ENCODE assay signal across 8 mouse cellular contexts in genomic region chr17:33757231-33757630, GRCm38 (mm10). TPM values are rescaled to one million over a fixed set of nuclear protein-coding genes. Genes with fewer than 3 reads are reported as not detected.
DNase-seq lines count a peak whose midpoint lies in the region; ATAC-seq and TF ChIP-seq lines count a peak whose summit lies in the region.

No protein-coding gene starts in this region.

- no peak for DNase-seq in forebrain, embryonic 14.5 days (ENCODE audit: low spot score)
- no peak for DNase-seq in forebrain, embryonic 11.5 days (ENCODE audit: low spot score)
- DNase-seq in ES-E14 (ENCODE audit: low read depth, low spot score) = no peak
- peak; percentile 37 to 72 for DNase-seq in gastrocnemius, adult 8-10 months (ENCODE audit: low spot score in 2 of 2)
- DNase-seq in kidney, postnatal 0 days (ENCODE audit: low spot score) = no peak
- DNase-seq in left cerebral cortex, postnatal 25 days (ENCODE audit: low spot score in 2 of 2) = no peak
- DNase-seq in right cerebral cortex, postnatal 4 days = no peak

- in situ Hi-C loops in ES-E14 (cut with MboI; ENCODE audit: low sequenced_read_pairs in 2 of 2, unreplicated experiment in 2 of 2) = no loop called here

- H3K27me3 ChIP-seq in forebrain, embryonic 14.5 days (replicated peaks; ENCODE audit: control insufficient read depth, insufficient read depth, low read length) = no peaks in the 10 kb centered on the region
- no peaks in the 10 kb centered on the region for H3K27me3 ChIP-seq in forebrain, embryonic 11.5 days (ENCODE audit: control insufficient read depth, insufficient read depth, low read length)
- H3K27me3 ChIP-seq in kidney, postnatal 0 days (ENCODE audit: insufficient read depth, low read length) = no peaks in the 10 kb centered on the region
- no peaks in the 10 kb centered on the region for H3K27me3 ChIP-seq in small intestine, adult 2 months (ENCODE audit: control insufficient read depth, insufficient read depth, low read length)

- 0 out of 2 replicates have a peak overlapping the region, but pooled peaks have one; percentile 2 for H3K9ac ChIP-seq in forebrain, embryonic 14.5 days (ENCODE audit: low read length)
- no peak overlapping the region; the same call in 1 of the 2 replicates for H3K9ac ChIP-seq in forebrain, embryonic 11.5 days (ENCODE audit: low read length)
- H3K9ac ChIP-seq in ES-E14 (ENCODE audit: insufficient read depth, low read depth, low read length, poor library complexity, severe bottlenecking) = peak overlapping the region; percentile 33; the same call in 1 of the 2 replicates
- no peak overlapping the region for H3K9ac ChIP-seq in kidney, postnatal 0 days (ENCODE audit: low read depth, low read length)

- H3K36me3 ChIP-seq in forebrain, embryonic 14.5 days (ENCODE audit: control insufficient read depth, insufficient read depth, low read length) = peaks cover 17% of the 10 kb centered on the region; the same call in 1 of the 2 replicates
- no peaks in the 10 kb centered on the region; the same call in 1 of the 2 replicates for H3K36me3 ChIP-seq in forebrain, embryonic 11.5 days (ENCODE audit: control insufficient read depth, insufficient read depth, low read length)
- H3K36me3 ChIP-seq in ES-E14 (ENCODE audit: control insufficient read depth, insufficient read depth, low read length, poor library complexity, severe bottlenecking) = no peaks in the 10 kb centered on the region; the same call in 1 of the 2 replicates
- H3K36me3 ChIP-seq in kidney, postnatal 0 days (ENCODE audit: insufficient read depth, low read length) = no peaks in the 10 kb centered on the region
- H3K36me3 ChIP-seq in small intestine, adult 2 months (ENCODE audit: control insufficient read depth, insufficient read depth, low read length) = 0 out of 2 replicates have a peak, but pooled peaks cover 2% of the 10 kb centered on the region

- no peak for TF ChIP-seq CTCF in kidney, postnatal 0 days (IDR thresholded peaks at IDR 0.05; ENCODE audit: low read depth)
- TF ChIP-seq CTCF in small intestine, adult 2 months (IDR thresholded peaks at IDR 0.05; ENCODE audit: extremely low read depth, insufficient read length, insufficient replicate concordance, low read depth, low read length) = no peak

- no peak overlapping the region for H3K4me3 ChIP-seq in forebrain, embryonic 14.5 days (ENCODE audit: low read depth, low read length)
- H3K4me3 ChIP-seq in forebrain, embryonic 11.5 days (ENCODE audit: low read depth, low read length) = no peak overlapping the region
- no peak overlapping the region for H3K4me3 ChIP-seq in ES-E14 (ENCODE audit: insufficient read depth in 1 of 2, low read depth in 1 of 2, low read length in 2 of 2, poor library complexity in 1 of 2, severe bottlenecking in 1 of 2)
- no peak overlapping the region for H3K4me3 ChIP-seq in kidney, postnatal 0 days (replicated peaks; ENCODE audit: low read depth, low read length)
- no peak overlapping the region for H3K4me3 ChIP-seq in small intestine, adult 2 months (ENCODE audit: low read depth, low read length)

- peaks cover 22% of the 10 kb centered on the region for H3K4me1 ChIP-seq in forebrain, embryonic 14.5 days (ENCODE audit: control insufficient read depth, insufficient read depth, low read length)
- H3K4me1 ChIP-seq in forebrain, embryonic 11.5 days (replicated peaks; ENCODE audit: control insufficient read depth, insufficient read depth, low read length) = peaks cover 10% of the 10 kb centered on the region
- peaks cover 10 to 18% of the 10 kb centered on the region in 2 experiments; a peak in 2 of 4 replicates for H3K4me1 ChIP-seq in ES-E14 (ENCODE audit: control insufficient read depth in 2 of 2, insufficient read depth in 2 of 2, low read length in 2 of 2, poor library complexity in 1 of 2)
- peaks cover 36% of the 10 kb centered on the region for H3K4me1 ChIP-seq in kidney, postnatal 0 days (replicated peaks; ENCODE audit: insufficient read depth, low read length)
- H3K4me1 ChIP-seq in small intestine, adult 2 months (ENCODE audit: control insufficient read depth, insufficient read depth, insufficient read length, low read length) = peaks cover 33% of the 10 kb centered on the region

- no peak for ATAC-seq in forebrain, embryonic 14.5 days
- no peak for ATAC-seq in forebrain, embryonic 11.5 days (replicated peaks; ENCODE audit: low FRiP score)
- ATAC-seq in kidney, postnatal 0 days (replicated peaks; ENCODE audit: low FRiP score, low read depth) = no peak

- H3K27ac ChIP-seq in forebrain, embryonic 14.5 days (ENCODE audit: low read depth, low read length) = no peak overlapping the region
- H3K27ac ChIP-seq in forebrain, embryonic 11.5 days (ENCODE audit: low read depth, low read length) = no peak overlapping the region
- H3K27ac ChIP-seq in ES-E14 (ENCODE audit: insufficient read depth, low read depth, low read length, poor library complexity, severe bottlenecking) = no peak overlapping the region
- H3K27ac ChIP-seq in kidney, postnatal 0 days = 0 out of 2 replicates have a peak overlapping the region, but pooled peaks have one; percentile 14
- H3K27ac ChIP-seq in small intestine, adult 2 months (ENCODE audit: insufficient read depth, low read depth, low read length) = 0 out of 2 replicates have a peak overlapping the region, but pooled peaks have one; percentile 4

- WGBS in forebrain, embryonic 14.5 days = 82% methylated on average over 4 of the region's 4 CpGs
- WGBS in forebrain, embryonic 11.5 days = 80% methylated on average over 4 of the region's 4 CpGs
- 46% methylated on average over 4 of the region's 4 CpGs for WGBS in kidney, postnatal 0 days
- WGBS in small intestine, adult 2 months = 16% methylated on average over 4 of the region's 4 CpGs

- H3K4me2 ChIP-seq in forebrain, embryonic 14.5 days (ENCODE audit: low read length) = no peak overlapping the region
- no peak overlapping the region for H3K4me2 ChIP-seq in forebrain, embryonic 11.5 days (ENCODE audit: low read depth, low read length, severe bottlenecking)
- 0 out of 2 replicates have a peak overlapping the region, but pooled peaks have one; percentile 5 for H3K4me2 ChIP-seq in kidney, postnatal 0 days (ENCODE audit: low read length)

- TF ChIP-seq POLR2A in small intestine, adult 2 months (IDR thresholded peaks at IDR 0.05; ENCODE audit: low read depth, low read length) = no peak

- intact Hi-C loops in left cerebral cortex, postnatal 25 days (cut with DNase I) = no loop called here

- no peaks in the 10 kb centered on the region for H3K9me3 ChIP-seq in forebrain, embryonic 14.5 days (replicated peaks; ENCODE audit: control insufficient read depth, low read length)
- H3K9me3 ChIP-seq in forebrain, embryonic 11.5 days (ENCODE audit: control insufficient read depth, low read length) = no peaks in the 10 kb centered on the region
- no peaks in the 10 kb centered on the region for H3K9me3 ChIP-seq in ES-E14 (ENCODE audit: control insufficient read depth, insufficient read depth, low read depth, low read length)
- H3K9me3 ChIP-seq in kidney, postnatal 0 days (replicated peaks; ENCODE audit: low read length) = no peaks in the 10 kb centered on the region

TF ChIP-seq in ES-E14, 5 proteins besides CTCF, POLR2A, EP300 and RAD21:
- TF ChIP-seq ZC3H11A (IDR thresholded peaks at IDR 0.05; ENCODE audit: borderline replicate concordance, low read depth, low read length) = no peak
- TF ChIP-seq ZNF384 (IDR thresholded peaks at IDR 0.05; ENCODE audit: low read depth, low read length) = no peak
- TF ChIP-seq MAFK (IDR thresholded peaks at IDR 0.05; ENCODE audit: insufficient read depth, low read depth, low read length) = no peak
- no peak for TF ChIP-seq CHD2 (IDR thresholded peaks at IDR 0.05; ENCODE audit: low read depth, low read length)
- TF ChIP-seq HCFC1 (IDR thresholded peaks at IDR 0.05; ENCODE audit: borderline replicate concordance, insufficient read depth, low read length) = no peak

RNA-seq across cellular contexts. Expression of gene Rab11b, which starts 3.1 kb away (rescaled TPM):
- polyA plus RNA-seq in forebrain, embryonic 14.5 days (2014; fragmentation: Nextera tagmentation; extraction: Ambion mirVana) = 340 and 341 TPM in 2 replicates
- polyA plus RNA-seq in forebrain, embryonic 11.5 days (2014; fragmentation: Nextera tagmentation; extraction: Ambion mirVana) = 330 and 338 TPM in 2 replicates
- 26.0 and 34.8 TPM in 2 replicates for total RNA-seq in ES-E14 (2012; rRNA removed)
- total RNA-seq in gastrocnemius, adult 8-10 months (2022) = 100 to 1,000 TPM; 131 to 136 (median 133) TPM
- 207 and 216 TPM in 2 replicates for polyA plus RNA-seq in kidney, postnatal 0 days (2015; fragmentation: Nextera tagmentation; extraction: Ambion mirVana)
- 171 and 431 TPM in 2 replicates for polyA plus RNA-seq in small intestine, adult 2 months (2012; rRNA removed)
- 100 to 1,000 TPM; 328 to 343 TPM for total RNA-seq in left cerebral cortex, postnatal 25 days (2021)

RNA-seq across cellular contexts. Expression of gene Angptl4, which starts 24.4 kb away (rescaled TPM):
- polyA plus RNA-seq in forebrain, embryonic 14.5 days (2014; fragmentation: Nextera tagmentation; extraction: Ambion mirVana) = 15.2 and 15.8 TPM in 2 replicates
- 16.6 and 20.9 TPM in 2 replicates for polyA plus RNA-seq in forebrain, embryonic 11.5 days (2014; fragmentation: Nextera tagmentation; extraction: Ambion mirVana)
- total RNA-seq in ES-E14 (2012; rRNA removed) = 30.5 and 39.3 TPM in 2 replicates
- total RNA-seq in gastrocnemius, adult 8-10 months (2022) = 1 to 10 TPM in 3 of 4 experiments, under 1 TPM in 1; 0.41 to 5.5 (median 3.0) TPM
- 51.4 and 58.9 TPM in 2 replicates for polyA plus RNA-seq in kidney, postnatal 0 days (2015; fragmentation: Nextera tagmentation; extraction: Ambion mirVana)
- 14.7 and 57.3 TPM in 2 replicates for polyA plus RNA-seq in small intestine, adult 2 months (2012; rRNA removed)
- 1 to 10 TPM; 3.9 to 4.1 TPM for total RNA-seq in left cerebral cortex, postnatal 25 days (2021)

RNA-seq across cellular contexts. Expression of gene March2, which starts 38.8 kb away (rescaled TPM):
- polyA plus RNA-seq in forebrain, embryonic 14.5 days (2014; fragmentation: Nextera tagmentation; extraction: Ambion mirVana) = 63.9 TPM in 2 replicates
- polyA plus RNA-seq in forebrain, embryonic 11.5 days (2014; fragmentation: Nextera tagmentation; extraction: Ambion mirVana) = 39.3 and 40.1 TPM in 2 replicates
- total RNA-seq in ES-E14 (2012; rRNA removed) = 14.3 and 17.4 TPM in 2 replicates
- 100 to 1,000 TPM in 1 of 4 experiments, 10 to 100 TPM in 3; 90.1 to 113 (median 96.7) TPM for total RNA-seq in gastrocnemius, adult 8-10 months (2022)
- 61.7 and 64.9 TPM in 2 replicates for polyA plus RNA-seq in kidney, postnatal 0 days (2015; fragmentation: Nextera tagmentation; extraction: Ambion mirVana)
- polyA plus RNA-seq in small intestine, adult 2 months (2012; rRNA removed) = 43.7 and 60.9 TPM in 2 replicates
- total RNA-seq in left cerebral cortex, postnatal 25 days (2021) = 10 to 100 TPM; 86.1 to 87.2 TPM

RNA-seq across cellular contexts. Expression of gene Kank3, which starts 53.1 kb away (rescaled TPM):
- 35.6 and 37.2 TPM in 2 replicates for polyA plus RNA-seq in forebrain, embryonic 14.5 days (2014; fragmentation: Nextera tagmentation; extraction: Ambion mirVana)
- polyA plus RNA-seq in forebrain, embryonic 11.5 days (2014; fragmentation: Nextera tagmentation; extraction: Ambion mirVana) = 30.4 and 31.1 TPM in 2 replicates
- total RNA-seq in ES-E14 (2012; rRNA removed) = 81.1 and 165 TPM in 2 replicates
- 10 to 100 TPM; 12.4 to 17.4 (median 14.8) TPM for total RNA-seq in gastrocnemius, adult 8-10 months (2022)
- polyA plus RNA-seq in kidney, postnatal 0 days (2015; fragmentation: Nextera tagmentation; extraction: Ambion mirVana) = 57.5 and 70.4 TPM in 2 replicates
- 20.6 and 21.1 TPM in 2 replicates for polyA plus RNA-seq in small intestine, adult 2 months (2012; rRNA removed)
- total RNA-seq in left cerebral cortex, postnatal 25 days (2021) = 10 to 100 TPM; 37.0 to 39.7 TPM

Comparison
In these comparisons a context has a peak if more than half of its experiments do, and no peak if none do; other contexts are left out.
1. H3K9ac ChIP-seq: peak in forebrain, embryonic 14.5 days (single experiment) and ES-E14 (single experiment); none in forebrain, embryonic 11.5 days (single experiment) and kidney, postnatal 0 days (single experiment).
2. DNase-seq: peak in gastrocnemius, adult 8-10 months (2 of 2); none in forebrain, embryonic 14.5 days (single experiment), forebrain, embryonic 11.5 days (single experiment), ES-E14 (single experiment), kidney, postnatal 0 days (single experiment), left cerebral cortex, postnatal 25 days (0 of 2) and right cerebral cortex, postnatal 4 days (single experiment).
3. H3K27ac ChIP-seq: peak in kidney, postnatal 0 days (single experiment) and small intestine, adult 2 months (single experiment); none in forebrain, embryonic 14.5 days (single experiment), forebrain, embryonic 11.5 days (single experiment) and ES-E14 (single experiment).